Mouse (Mus musculus) forebrain, embryonic 10.5 days (tissue): ENCODE data around the gene B430306N03Rik. TPM values are rescaled to one million over a fixed set of nuclear protein-coding genes. Genes with fewer than 3 reads are reported as not detected.
"Not testable (repeated sequence)": the region's sequence is repeated elsewhere in the genome, so short reads cannot be mapped to it uniquely, and the experiment has no call there.

ENCODE experiments used
- DNase-seq: peaks from one replicate; pipeline ENCODE4 v3.0.0-alpha.2; 2017; ENCODE audit warnings: low spot score; ENCODE audit errors: extremely low spot score
- H3K27ac ChIP-seq: fragments of 300-500 bp; sonication (generic); 2 replicates; pipeline ENCODE4 v1.5.1; 2016; ENCODE audit warnings: mild to moderate bottlenecking
- H3K27me3 ChIP-seq: fragments of 300-500 bp; sonication (generic); 2 replicates; pipeline ENCODE4 v1.6.1; 2016; ENCODE audit warnings: mild to moderate bottlenecking; ENCODE audit not compliant: poor library complexity, severe bottlenecking
- H3K36me3 ChIP-seq: fragments of 300-500 bp; sonication (generic); replicated peaks from 2 replicates; pipeline ENCODE4 v1.6.1; 2016; ENCODE audit warnings: mild to moderate bottlenecking, moderate library complexity
- H3K4me1 ChIP-seq: fragments of 300-500 bp; sonication (generic); 2 replicates; pipeline ENCODE4 v1.6.1; 2016
- H3K4me3 ChIP-seq: fragments of 300-500 bp; sonication (generic); 2 replicates; pipeline ENCODE4 v1.5.1; 2016; ENCODE audit warnings: mild to moderate bottlenecking, moderate library complexity
- H3K9me3 ChIP-seq: fragments of 300-500 bp; sonication (generic); 2 replicates; pipeline ENCODE4 v1.6.1; 2016; ENCODE audit warnings: mild to moderate bottlenecking, moderate library complexity
- WGBS: fragments of 180-500 bp; shearing (Covaris S2); methylation state at CpG from one replicate; pipeline ENCODE4 v1.1.7; 2016; 5-methylcytosine and 5-hydroxymethylcytosine counted together
- polyA plus RNA-seq: library from polyadenylated mRNA; unstranded; fragments of >200 nt; fragmentation: Nextera tagmentation; extraction: Ambion mirVana; gene quantifications from 2 replicates; pipeline ENCODE4 v1.2.1, GENCODE M21; 2016

The B430306N03Rik gene
- polyA plus RNA-seq, 1 experiment from 2014 or later = 0.06 TPM

GRCm38 (mm10) chr17:48347287-48347686 lies 31.3 kb downstream of the B430306N03Rik start:
- 77% methylated on average over 2 of the region's 2 CpGs for WGBS

GRCm38 (mm10) chr17:48350681-48351193 lies 34.8 kb downstream of the B430306N03Rik start:
- DNase-seq = no peak

More at GRCm38 (mm10) chr17:48347287-48347686, 31.3 kb downstream of the B430306N03Rik start:
- no peaks in the 10 kb centered on the region for H3K27me3 ChIP-seq
- no peak overlapping the region for H3K4me3 ChIP-seq
- H3K9me3 ChIP-seq = no peaks in the 10 kb centered on the region
- no peak for DNase-seq
- H3K36me3 ChIP-seq = no peaks in the 10 kb centered on the region
- no peak overlapping the region for H3K27ac ChIP-seq
- H3K4me1 ChIP-seq = no peaks in the 10 kb centered on the region

DNA sequence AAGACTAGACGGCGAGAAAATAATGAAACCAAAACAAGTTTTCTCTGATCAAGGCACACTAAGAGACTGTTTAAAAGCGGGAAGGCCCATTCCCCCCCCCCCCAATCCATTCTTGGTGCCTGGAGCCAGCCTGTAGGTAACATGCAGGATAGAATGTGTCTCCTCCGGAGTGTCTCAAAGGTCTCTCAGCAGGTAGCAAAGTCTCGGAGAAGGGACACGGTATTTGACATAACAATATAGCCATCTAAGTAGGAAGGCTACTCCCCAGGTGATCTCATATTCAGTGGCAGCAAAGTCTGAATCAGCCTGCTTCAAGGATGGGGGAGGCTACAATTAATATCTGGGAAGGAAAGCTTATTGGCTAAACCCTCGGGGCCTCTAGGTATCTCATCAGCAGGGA lies 37.0 kb downstream of the B430306N03Rik start:
- H3K27ac ChIP-seq, H3K27me3 ChIP-seq, H3K4me3 ChIP-seq, H3K9me3 ChIP-seq, DNase-seq, H3K4me1 ChIP-seq, H3K36me3 ChIP-seq: not testable (repeated sequence)
- WGBS = 81% methylated on average over 7 of the region's 7 CpGs

More at GRCm38 (mm10) chr17:48350681-48351193, 34.8 kb downstream of the B430306N03Rik start:
- no peaks in the 10 kb centered on the region for H3K27me3 ChIP-seq
- no peaks in the 10 kb centered on the region for H3K9me3 ChIP-seq
- no peak overlapping the region for H3K27ac ChIP-seq
- no peaks in the 10 kb centered on the region for H3K4me1 ChIP-seq
- 82% methylated on average over 5 of the region's 5 CpGs for WGBS
- H3K36me3 ChIP-seq = no peaks in the 10 kb centered on the region
- H3K4me3 ChIP-seq = no peak overlapping the region

- Histone ChIP-seq H3K4me1 (no peaks in the 10 kb centered on the region), H3K4me3 (no peak overlapping the region), H3K9me3 (no peaks in the 10 kb centered on the region), H3K36me3 (no peaks in the 10 kb centered on the region), H3K27me3 (no peaks in the 10 kb centered on the region), H3K27ac (no peak overlapping the region)
- DNase-seq = no peak
- WGBS = 84% methylated on average over 3 of the region's 3 CpGs
These were observed 39.9 kb downstream of the B430306N03Rik start for GRCm38 (mm10) chr17:48355822-48356221.

DNA sequence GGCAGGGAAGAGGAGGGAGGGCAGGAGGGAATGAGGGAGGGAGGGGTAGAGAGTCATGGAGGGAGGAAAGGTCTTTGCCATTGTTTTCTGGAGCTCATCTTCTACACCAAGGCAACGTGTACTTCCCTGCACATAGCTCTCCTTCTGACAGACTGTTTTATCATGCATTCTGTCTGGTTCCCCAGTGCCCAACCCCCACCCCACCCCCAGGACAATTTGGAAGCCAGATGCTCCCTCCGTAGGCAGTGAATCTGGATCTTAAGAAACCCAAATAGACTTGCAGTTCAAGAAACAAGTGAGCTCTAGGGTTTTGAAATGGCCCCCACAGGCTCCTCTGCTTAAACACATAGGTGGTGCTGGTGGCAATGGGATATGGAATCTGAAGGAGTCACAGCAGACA lies 42.0 kb downstream of the B430306N03Rik start:
- no peaks in the 10 kb centered on the region for H3K9me3 ChIP-seq
- no peak for DNase-seq
- H3K27me3 ChIP-seq = no peaks in the 10 kb centered on the region
- H3K4me1 ChIP-seq = no peaks in the 10 kb centered on the region
- H3K36me3 ChIP-seq = no peaks in the 10 kb centered on the region
- H3K4me3 ChIP-seq = no peak overlapping the region
- H3K27ac ChIP-seq = no peak overlapping the region
- 66% methylated on average over 2 of the region's 2 CpGs for WGBS

DNA sequence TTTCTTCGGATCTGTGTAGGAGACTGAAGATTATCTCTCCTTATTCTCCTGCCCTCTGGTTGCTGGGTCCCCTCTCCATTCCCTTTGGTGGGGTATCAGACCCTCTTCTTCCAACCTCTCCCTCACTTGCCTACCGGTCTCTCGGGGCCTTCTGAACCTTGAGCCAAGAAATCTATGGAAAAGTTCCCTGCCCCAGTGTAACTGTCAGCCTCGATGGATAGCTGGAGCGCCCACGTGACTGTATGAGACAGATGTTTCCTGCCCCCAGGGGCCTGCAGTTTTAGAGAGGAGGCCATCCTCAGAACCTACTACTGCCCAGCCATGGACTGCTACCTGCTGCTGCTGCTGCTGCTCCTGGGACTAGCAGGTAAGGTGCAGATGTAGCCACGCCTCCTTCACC lies 43.7 kb downstream of the B430306N03Rik start, which contains the start of gene Treml1:
Treml1 (plus strand) TSS at position 301 of the 400 bp plus-strand sequence.
- Histone ChIP-seq H3K9me3 (no peaks in the 10 kb centered on the region), H3K27me3 (no peaks in the 10 kb centered on the region), H3K36me3 (no peaks in the 10 kb centered on the region), H3K4me1 (no peaks in the 10 kb centered on the region), H3K27ac (no peak within 1 kb of the TSS), H3K4me3 (no peak within 1 kb of the TSS)
- WGBS = 87% methylated on average over 7 of the region's 7 CpGs
- DNase-seq = no peak

DNA sequence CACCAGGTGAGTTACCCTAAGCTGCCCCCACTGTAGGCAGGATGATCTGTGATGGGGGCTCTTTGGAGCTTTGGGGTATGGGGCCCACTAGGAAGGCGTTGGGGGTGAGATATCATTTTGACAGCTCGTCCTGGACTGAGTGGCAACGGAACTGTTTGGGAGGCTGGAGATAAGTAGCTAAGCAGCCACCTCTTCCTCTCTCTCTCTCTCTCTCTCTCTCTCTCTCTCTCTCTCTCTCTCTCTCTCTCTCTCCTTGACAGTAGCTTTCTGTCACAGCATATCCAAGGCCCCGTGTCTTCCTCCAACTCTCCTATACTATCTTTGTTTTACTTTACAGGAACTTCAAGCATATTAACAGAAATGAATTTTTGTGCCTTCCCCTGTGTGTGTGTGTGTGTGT lies 44.5 kb downstream of the B430306N03Rik start:
- no peak overlapping the region for H3K27ac ChIP-seq
- no peak for DNase-seq
- H3K4me1 ChIP-seq = peaks cover 1% of the 10 kb centered on the region
- no peaks in the 10 kb centered on the region for H3K9me3 ChIP-seq
- H3K36me3 ChIP-seq = no peaks in the 10 kb centered on the region
- H3K4me3 ChIP-seq = no peak overlapping the region
- WGBS = 78% methylated on average over 4 of the region's 4 CpGs
- no peaks in the 10 kb centered on the region for H3K27me3 ChIP-seq

- 91% methylated on average over 3 of the region's 3 CpGs for WGBS
- Histone ChIP-seq H3K4me3 (no peak overlapping the region), H3K27me3 (no peaks in the 10 kb centered on the region), H3K4me1 (peaks cover 7% of the 10 kb centered on the region), H3K9me3 (no peaks in the 10 kb centered on the region), H3K36me3 (no peaks in the 10 kb centered on the region), H3K27ac (no peak overlapping the region)
- DNase-seq = no peak
These were observed 46.4 kb downstream of the B430306N03Rik start for GRCm38 (mm10) chr17:48362346-48362745.

- no peaks in the 10 kb centered on the region for H3K9me3 ChIP-seq
These were observed 47.0 kb downstream of the B430306N03Rik start for GRCm38 (mm10) chr17:48362966-48363365.

DNA sequence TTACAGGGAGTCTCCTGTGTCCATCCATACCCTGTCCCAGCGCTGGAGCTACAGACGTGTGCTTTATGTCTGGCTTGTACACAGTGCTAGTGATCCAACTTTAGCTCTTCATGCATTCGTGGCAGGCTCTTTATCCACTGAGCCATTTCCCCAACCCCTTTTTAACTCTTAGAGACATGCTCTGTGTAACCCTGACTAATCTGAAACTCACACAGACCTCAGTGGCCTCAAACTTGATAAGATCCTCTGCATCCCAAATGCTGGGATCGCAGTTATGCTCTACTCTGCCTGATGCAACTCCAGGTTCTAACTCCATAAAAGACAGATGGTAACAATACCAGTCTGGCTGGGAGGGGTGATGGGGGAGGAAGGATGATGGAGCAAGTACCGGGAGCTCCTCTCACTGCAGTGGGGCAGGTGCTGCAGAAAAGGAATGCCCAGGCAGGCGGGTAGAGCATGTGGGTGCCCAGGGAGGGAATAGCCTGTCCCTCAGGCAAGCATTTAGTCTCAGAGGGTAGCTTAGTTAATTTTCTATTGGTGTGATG lies 47.6 kb downstream of the B430306N03Rik start:
- WGBS = 83% methylated on average over 6 of the region's 6 CpGs
- H3K4me3 ChIP-seq = no peak overlapping the region

More at GRCm38 (mm10) chr17:48362966-48363365, 47.0 kb downstream of the B430306N03Rik start:
- Histone ChIP-seq H3K4me1 (peaks cover 7% of the 10 kb centered on the region), H3K27ac (no peak overlapping the region), H3K27me3 (no peaks in the 10 kb centered on the region), H3K4me3 (no peak overlapping the region), H3K36me3 (no peaks in the 10 kb centered on the region)
- WGBS = 94% methylated on average over 8 of the region's 8 CpGs
- no peak for DNase-seq

DNA sequence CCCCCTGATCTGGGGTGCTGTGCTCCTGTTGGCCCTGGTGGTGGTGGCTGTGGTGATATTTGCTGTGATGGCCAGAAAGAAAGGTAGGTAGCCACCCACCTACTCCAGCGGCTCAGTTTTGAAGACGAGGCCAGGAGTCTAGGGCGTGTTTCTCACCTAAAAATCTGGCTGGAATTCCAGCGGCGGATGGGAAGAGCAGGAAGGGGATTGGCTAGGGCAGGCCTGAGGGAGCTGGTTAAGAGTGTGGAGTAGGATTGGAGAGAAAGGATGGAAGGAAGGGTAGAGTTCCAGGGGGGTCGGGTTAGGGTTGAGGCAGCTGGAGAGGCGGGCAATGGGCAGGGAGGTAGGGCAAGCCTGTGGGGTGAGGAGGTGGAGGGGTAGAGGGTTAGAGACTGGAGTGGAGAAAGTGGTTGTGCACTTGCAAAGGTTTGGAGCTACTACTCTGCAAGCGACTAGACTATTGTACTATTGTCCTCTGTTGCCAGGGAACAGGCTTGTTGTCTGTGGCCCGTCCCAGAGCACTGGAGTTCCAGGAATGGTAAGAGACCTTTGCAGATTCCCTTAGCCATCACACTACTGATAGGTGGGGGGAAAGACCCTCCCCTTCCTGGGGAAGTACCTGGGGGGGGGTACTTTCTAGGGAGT lies 49.7 kb downstream of the B430306N03Rik start:
- Histone ChIP-seq H3K27me3 (no peaks in the 10 kb centered on the region), H3K4me3 (no peak overlapping the region), H3K4me1 (peaks cover 7% of the 10 kb centered on the region), H3K9me3 (no peaks in the 10 kb centered on the region), H3K36me3 (no peaks in the 10 kb centered on the region), H3K27ac (no peak overlapping the region)
- no peak for DNase-seq
- 80% methylated on average over 9 of the region's 9 CpGs for WGBS

More for the DNA sequence above, 47.6 kb downstream of the B430306N03Rik start:
- no peak for DNase-seq
- no peaks in the 10 kb centered on the region for H3K36me3 ChIP-seq
- H3K4me1 ChIP-seq = peaks cover 7% of the 10 kb centered on the region
- no peaks in the 10 kb centered on the region for H3K27me3 ChIP-seq
- no peaks in the 10 kb centered on the region for H3K9me3 ChIP-seq
- H3K27ac ChIP-seq = no peak overlapping the region

- no peak overlapping the region for H3K27ac ChIP-seq
- no peaks in the 10 kb centered on the region for H3K27me3 ChIP-seq
- peaks cover 7% of the 10 kb centered on the region for H3K4me1 ChIP-seq
- no peaks in the 10 kb centered on the region for H3K36me3 ChIP-seq
- WGBS = 93% methylated on average over 5 of the region's 5 CpGs
- DNase-seq = no peak
- H3K9me3 ChIP-seq = no peaks in the 10 kb centered on the region
- H3K4me3 ChIP-seq = no peak overlapping the region
These were observed 50.9 kb downstream of the B430306N03Rik start for GRCm38 (mm10) chr17:48366806-48367205.

DNA sequence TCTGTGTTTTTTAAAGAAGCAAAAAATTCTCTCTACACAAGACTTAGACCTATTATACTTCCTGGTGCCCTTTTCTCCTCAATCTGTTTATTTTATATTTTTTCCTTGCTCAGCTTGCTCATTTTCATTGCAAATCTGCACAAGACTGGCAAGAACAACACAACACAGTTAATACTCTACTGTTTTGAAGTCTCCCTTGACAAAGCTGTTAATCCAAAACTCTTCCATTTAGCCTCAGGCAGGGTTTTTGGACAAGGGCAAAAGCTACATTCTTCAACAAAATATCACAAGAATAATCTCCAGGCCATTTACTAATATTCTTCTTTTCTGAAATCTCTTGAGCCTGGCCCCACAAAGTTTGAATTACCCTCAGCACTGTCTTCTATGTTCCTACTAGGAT lies 55.7 kb downstream of the B430306N03Rik start:
- H3K27me3 ChIP-seq = no peaks in the 10 kb centered on the region
- no peaks in the 10 kb centered on the region for H3K9me3 ChIP-seq
- no peak overlapping the region for H3K4me3 ChIP-seq
- H3K36me3 ChIP-seq = no peaks in the 10 kb centered on the region
- H3K27ac ChIP-seq = no peak overlapping the region
- DNase-seq = no peak
- H3K4me1 ChIP-seq = no peaks in the 10 kb centered on the region
